Mouse (Mus musculus) liver, embryonic 14.5 days (tissue): ENCODE results near the gene Dusp1.

ENCODE experiments used
- CTCF ChIP-seq: IDR thresholded peaks from 2 replicates; pipeline ENCODE4 v1.5.1; 2016; ENCODE audit warnings: antibody characterized with exemption, low read depth, control low read depth
- EP300 ChIP-seq: IDR thresholded peaks from 2 replicates; pipeline ENCODE4 v1.6.1; 2016; ENCODE audit warnings: antibody characterized with exemption, low read depth

DNA sequence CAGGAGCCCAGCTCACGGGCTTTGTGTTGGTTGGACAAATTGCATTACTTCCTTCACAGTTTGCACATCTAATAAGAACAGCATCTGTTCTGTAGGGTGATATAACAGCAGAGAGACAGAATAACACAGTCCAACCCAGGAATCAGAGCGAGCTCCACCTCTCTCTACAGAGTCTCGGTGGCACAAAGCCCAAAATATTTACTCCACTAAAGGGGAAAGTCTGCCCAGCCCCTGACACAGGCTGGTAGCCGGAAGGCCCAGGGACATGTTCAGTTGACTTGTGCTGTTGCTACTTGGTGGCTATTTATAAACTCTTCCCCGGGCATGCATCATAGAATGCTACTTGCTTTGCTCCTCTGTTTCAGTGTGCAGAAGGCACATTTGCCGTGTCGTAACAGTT is 49.0 kb downstream of the Dusp1 start:
- TF ChIP-seq CTCF (no peak), EP300 (no peak)
